Mouse (Mus musculus) thymus, adult 2 months (tissue): ENCODE measurements at regions not wholly inside any gene's neighbourhood (a gene's known extent, or its start where the extent isn't known, plus 50 kb on each side); places are given as distances from the start of the nearest gene placed in this dataset.

Experiments
- DNase-seq: peaks from one replicate; pipeline ENCODE4 v3.0.0; 2021
- H3K27ac ChIP-seq: fragments of 200-500 bp; 2 replicates; pipeline ENCODE4 v1.5.1; 2012; ENCODE audit warnings: low read length, control low read depth; ENCODE audit not compliant: control insufficient read depth, insufficient read depth
- H3K27me3 ChIP-seq: fragments of 200-500 bp; 2 replicates; pipeline ENCODE4 v1.6.1; 2012; ENCODE audit warnings: mild to moderate bottlenecking, low read length, moderate library complexity, mixed read lengths; ENCODE audit not compliant: control insufficient read depth, insufficient read depth
- H3K36me3 ChIP-seq: fragments of 200-500 bp; 2 replicates; pipeline ENCODE4 v1.6.1; 2012; ENCODE audit warnings: mild to moderate bottlenecking, low read length, moderate library complexity; ENCODE audit not compliant: control insufficient read depth, insufficient read depth
- H3K4me1 ChIP-seq: fragments of 200-500 bp; replicated peaks from 2 replicates; pipeline ENCODE4 v1.6.1; 2012; ENCODE audit warnings: low read length; ENCODE audit not compliant: control insufficient read depth, insufficient read depth
- H3K4me3 ChIP-seq: fragments of 200-500 bp; 2 replicates; pipeline ENCODE4 v1.5.1; 2012; ENCODE audit warnings: mild to moderate bottlenecking, low read length, control low read depth, moderate library complexity; ENCODE audit not compliant: control insufficient read depth, insufficient read depth
- CTCF ChIP-seq: fragments of 200-500 bp; IDR thresholded peaks from 2 replicates; pipeline ENCODE4 v1.5.1; 2012; ENCODE audit warnings: mild to moderate bottlenecking, control low read depth, low read length, moderate library complexity, borderline replicate concordance; ENCODE audit not compliant: control insufficient read depth, poor library complexity, insufficient read depth; ENCODE audit errors: extremely low read depth
- POLR2A ChIP-seq: fragments of 200-500 bp; IDR thresholded peaks from 2 replicates; pipeline ENCODE4 v1.6.1; 2012; ENCODE audit warnings: mild to moderate bottlenecking, low read length, control low read depth, moderate library complexity; ENCODE audit not compliant: control insufficient read depth, poor library complexity, insufficient read depth; ENCODE audit errors: extremely low read depth
- WGBS: fragments of 180-500 bp; shearing (Covaris S2); methylation state at CpG from one replicate; pipeline ENCODE4 v1.1.7; 2018; 5-methylcytosine and 5-hydroxymethylcytosine counted together

DNA sequence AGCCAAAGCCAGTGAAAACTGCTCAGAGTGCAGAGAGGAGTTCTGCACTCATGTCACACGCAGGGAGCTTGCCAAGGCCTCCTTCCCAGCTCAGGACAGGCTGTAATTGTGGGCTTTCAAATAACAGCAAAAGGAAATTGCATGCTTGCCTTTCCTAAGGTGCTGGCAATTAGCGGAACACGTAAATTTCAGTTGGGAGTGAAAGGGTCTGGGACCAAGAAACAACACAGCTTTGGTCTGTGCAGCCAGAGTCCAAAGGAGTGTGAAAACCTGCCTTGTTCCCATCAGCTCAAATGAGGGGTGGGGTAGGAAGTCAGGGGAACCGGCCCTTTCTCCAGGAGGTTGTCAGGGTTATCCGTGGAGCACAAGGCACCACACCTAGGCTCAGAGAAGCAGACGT lies 450.3 kb downstream of the Irx1 start:
- WGBS: 69% methylated on average over 6 of the region's 6 CpGs
- Histone ChIP-seq H3K4me1 (no peaks in the 10 kb centered on the region), H3K27me3 (no peaks in the 10 kb centered on the region), H3K4me3 (no peak overlapping the region), H3K36me3 (no peaks in the 10 kb centered on the region), H3K27ac (no peak overlapping the region)
- no peak for DNase-seq
- no peak for TF ChIP-seq POLR2A
- no peak for TF ChIP-seq CTCF

DNA sequence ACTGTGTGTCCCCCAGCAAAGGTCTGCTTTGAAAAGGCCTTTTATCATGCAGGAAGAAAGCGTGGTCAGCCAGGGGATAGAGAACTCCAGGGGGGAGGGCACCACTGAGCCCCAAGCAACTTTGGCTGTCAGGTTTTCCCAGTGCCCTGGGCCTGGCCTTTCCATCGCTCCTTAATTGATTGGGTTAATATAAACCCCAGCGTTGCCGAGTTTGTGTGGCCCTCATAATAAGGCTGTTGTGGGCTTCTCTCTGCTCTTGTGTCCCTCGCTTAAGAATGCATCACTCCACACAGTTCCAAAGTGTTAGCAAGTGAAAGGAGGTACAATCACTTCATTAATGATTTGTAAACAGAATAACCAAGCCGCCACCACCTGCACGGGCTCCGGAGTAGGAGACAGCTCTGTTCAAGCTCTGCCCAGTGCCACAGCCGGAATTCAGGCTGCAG lies 455.5 kb downstream of the Irx1 start:
- DNase-seq: no peak
- Histone ChIP-seq H3K27me3 (no peaks in the 10 kb centered on the region), H3K4me1 (no peaks in the 10 kb centered on the region), H3K36me3 (no peaks in the 10 kb centered on the region), H3K4me3 (no peak overlapping the region), H3K27ac (no peak overlapping the region)
- WGBS: 43% methylated on average over 9 of the region's 9 CpGs
- TF ChIP-seq CTCF (no peak), POLR2A (no peak)

DNA sequence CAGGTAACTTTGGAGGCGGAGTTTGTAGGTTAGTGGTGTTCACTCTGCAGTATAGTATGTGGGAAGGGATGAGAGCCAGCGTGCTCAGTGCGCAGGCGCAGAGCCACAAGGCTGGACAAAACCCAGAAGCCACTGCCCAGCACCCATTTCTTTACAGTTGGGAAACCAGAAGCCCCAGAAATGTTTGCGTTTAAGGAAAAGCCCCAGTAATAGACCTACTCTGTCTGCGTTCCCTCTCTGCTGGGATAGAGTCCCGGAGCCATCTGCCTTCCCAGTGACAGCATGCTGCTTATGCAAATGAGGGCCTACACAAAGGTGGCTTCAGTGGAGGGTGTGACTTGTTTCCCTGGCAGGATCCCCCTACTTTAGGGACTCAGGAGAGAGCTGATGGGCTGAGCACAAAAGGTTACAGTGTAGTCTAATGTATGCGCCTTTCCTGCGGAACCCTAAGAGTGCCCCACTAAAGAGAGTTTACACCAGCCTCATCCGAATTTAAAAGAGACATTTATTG lies 456.0 kb downstream of the Irx1 start:
- Histone ChIP-seq H3K27ac (no peak overlapping the region), H3K4me3 (no peak overlapping the region), H3K36me3 (no peaks in the 10 kb centered on the region), H3K4me1 (no peaks in the 10 kb centered on the region), H3K27me3 (no peaks in the 10 kb centered on the region)
- no peak for TF ChIP-seq POLR2A
- TF ChIP-seq CTCF: no peak
- no peak for DNase-seq
- WGBS: 39% methylated on average over 10 of the region's 10 CpGs

DNA sequence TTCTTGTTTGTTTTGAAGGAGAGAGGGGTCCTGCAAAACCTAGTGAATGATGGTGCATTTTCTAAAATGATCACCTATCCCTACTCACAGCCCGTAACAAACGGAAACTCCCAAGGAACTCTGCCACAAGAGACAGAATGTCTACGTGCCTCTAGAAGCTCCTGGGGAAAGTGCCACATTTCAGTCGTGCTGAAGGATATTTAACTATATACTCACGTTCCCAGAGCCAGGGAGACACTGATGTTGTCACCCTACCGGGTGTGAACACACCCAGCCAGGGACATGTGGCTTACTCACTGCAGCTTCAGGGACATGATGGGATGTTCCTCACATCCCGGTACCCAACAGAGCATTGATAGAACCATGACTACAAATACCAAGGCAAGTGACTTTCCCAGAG lies 456.7 kb downstream of the Irx1 start:
- H3K4me3 ChIP-seq: no peak overlapping the region
- H3K4me1 ChIP-seq: no peaks in the 10 kb centered on the region
- no peak for TF ChIP-seq POLR2A
- TF ChIP-seq CTCF: no peak
- no peaks in the 10 kb centered on the region for H3K27me3 ChIP-seq
- WGBS: 24% methylated on average over 7 of the region's 7 CpGs
- H3K36me3 ChIP-seq: no peaks in the 10 kb centered on the region
- DNase-seq: no peak
- no peak overlapping the region for H3K27ac ChIP-seq

DNA sequence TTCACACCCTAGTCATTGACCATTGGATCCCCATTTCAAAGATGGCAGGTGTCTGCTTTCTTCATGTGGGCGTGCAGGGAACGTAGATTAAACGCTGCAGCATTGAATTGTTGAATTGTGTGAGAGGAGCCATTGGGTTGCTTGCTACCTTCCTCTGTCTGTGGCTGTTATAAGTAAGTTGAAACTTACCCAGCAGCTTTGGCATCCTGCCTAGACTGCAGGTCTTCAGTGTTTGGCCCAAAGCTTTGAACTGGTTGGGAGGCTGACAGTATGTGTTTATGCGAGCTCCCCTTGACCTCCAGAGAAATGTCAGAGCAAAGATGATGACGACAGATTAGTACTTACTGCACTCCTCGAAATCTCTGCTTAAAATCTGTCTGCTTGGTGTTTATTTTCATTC lies 473.8 kb downstream of the Irx1 start:
- Histone ChIP-seq H3K27me3 (no peaks in the 10 kb centered on the region), H3K36me3 (no peaks in the 10 kb centered on the region), H3K4me3 (no peak overlapping the region), H3K4me1 (no peaks in the 10 kb centered on the region), H3K27ac (no peak overlapping the region)
- no peak for DNase-seq
- WGBS: 81% methylated on average over 6 of the region's 6 CpGs
- TF ChIP-seq POLR2A (no peak), CTCF (no peak)

DNA sequence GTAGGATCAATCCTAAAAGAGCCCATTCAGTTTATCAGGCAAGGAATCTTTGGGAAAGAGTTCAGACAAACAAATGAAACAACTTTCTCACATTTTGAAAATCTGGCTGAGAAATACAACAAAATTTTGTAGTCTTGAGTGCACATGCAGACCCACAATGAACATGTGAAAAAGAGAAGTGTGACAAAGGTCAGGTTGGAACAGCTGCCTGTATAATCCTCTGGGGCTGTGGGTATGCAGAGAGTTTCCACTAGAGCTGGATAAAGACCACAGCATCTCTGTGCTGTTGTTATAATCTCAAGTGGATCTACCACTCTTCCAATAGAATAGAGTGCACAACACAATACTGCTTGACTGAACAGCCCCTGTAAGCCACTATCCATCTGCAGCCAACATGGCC lies 482.3 kb downstream of the Irx1 start:
- Histone ChIP-seq H3K27ac (no peak overlapping the region), H3K4me3 (no peak overlapping the region), H3K4me1 (no peaks in the 10 kb centered on the region), H3K27me3 (no peaks in the 10 kb centered on the region), H3K36me3 (no peaks in the 10 kb centered on the region)
- TF ChIP-seq CTCF: no peak
- no peak for TF ChIP-seq POLR2A
- no peak for DNase-seq

DNA sequence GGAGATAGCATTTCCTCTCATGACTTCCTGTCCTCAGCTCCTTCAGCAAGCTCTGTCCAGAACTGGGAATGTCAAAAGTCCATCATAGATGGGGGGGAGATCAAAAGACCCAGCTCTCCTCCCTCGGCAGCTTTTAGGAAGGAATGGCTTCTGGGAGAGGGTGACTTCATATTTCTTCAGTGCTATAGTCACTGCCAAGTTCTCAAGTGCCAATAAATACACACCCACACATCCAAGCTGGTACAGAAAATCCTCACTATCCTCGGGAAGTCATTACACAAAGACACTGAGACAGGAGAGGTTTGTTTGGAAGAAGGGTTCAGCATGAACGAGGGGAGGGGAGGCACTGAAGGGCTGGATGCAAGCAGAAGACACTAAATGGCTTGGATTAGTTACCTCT lies 502.0 kb downstream of the Irx1 start:
- no peaks in the 10 kb centered on the region for H3K4me1 ChIP-seq
- no peak overlapping the region for H3K27ac ChIP-seq
- no peaks in the 10 kb centered on the region for H3K36me3 ChIP-seq
- TF ChIP-seq CTCF: no peak
- no peak for TF ChIP-seq POLR2A
- 66% methylated on average over 3 of the region's 3 CpGs for WGBS
- DNase-seq: no peak
- no peaks in the 10 kb centered on the region for H3K27me3 ChIP-seq
- H3K4me3 ChIP-seq: no peak overlapping the region
